Mouse (Mus musculus) midbrain, embryonic 13.5 days (tissue): ENCODE data around the gene Zfp616. TPM values are rescaled to one million over a fixed set of nuclear protein-coding genes. Genes with fewer than 3 reads are reported as not detected.

Experiments used
- ATAC-seq: fragments of 200-750 bp; cut with Nextera tagmentation; 2 replicates; pipeline ENCODE4 v1.8.0; 2017; ENCODE audit warnings: mild to moderate bottlenecking, moderate TSS enrichment, moderate library complexity
- H3K27ac ChIP-seq: fragments of 300-500 bp; sonication (generic); 2 replicates; pipeline ENCODE4 v1.5.1; 2015; ENCODE audit warnings: inconsistent platforms, mild to moderate bottlenecking, moderate library complexity
- H3K27me3 ChIP-seq: fragments of 300-500 bp; sonication (generic); 2 replicates; pipeline ENCODE4 v1.6.1; 2015; ENCODE audit warnings: mild to moderate bottlenecking, inconsistent platforms
- H3K36me3 ChIP-seq: fragments of 300-500 bp; sonication (generic); 2 replicates; pipeline ENCODE4 v1.6.1; 2015; ENCODE audit warnings: mild to moderate bottlenecking, inconsistent platforms
- H3K4me1 ChIP-seq: fragments of 300-500 bp; sonication (generic); replicated peaks from 2 replicates; pipeline ENCODE4 v1.6.1; 2015; ENCODE audit warnings: inconsistent platforms
- H3K4me2 ChIP-seq: fragments of 300-500 bp; sonication (generic); replicated peaks from 2 replicates; pipeline ENCODE4 v1.6.1; 2015; ENCODE audit warnings: moderate library complexity, mild to moderate bottlenecking, inconsistent platforms
- H3K4me3 ChIP-seq: fragments of 300-500 bp; sonication (generic); replicated peaks from 2 replicates; pipeline ENCODE4 v1.5.1; 2015; ENCODE audit warnings: mild to moderate bottlenecking, inconsistent platforms
- H3K9ac ChIP-seq: fragments of 300-500 bp; sonication (generic); replicated peaks from 2 replicates; pipeline ENCODE4 v1.6.1; 2015; ENCODE audit warnings: mild to moderate bottlenecking, inconsistent platforms
- H3K9me3 ChIP-seq: fragments of 300-500 bp; sonication (generic); 2 replicates; pipeline ENCODE4 v1.6.1; 2016; ENCODE audit warnings: mild to moderate bottlenecking, inconsistent platforms
- WGBS: fragments of 180-500 bp; shearing (Covaris S2); methylation state at CpG from one replicate; pipeline ENCODE4 v1.1.7; 2015; 5-methylcytosine and 5-hydroxymethylcytosine counted together
- polyA plus RNA-seq: library from polyadenylated mRNA; unstranded; fragments of >200 nt; fragmentation: Nextera tagmentation; extraction: Ambion mirVana; gene quantifications from 2 replicates; pipeline ENCODE4 v1.2.1, GENCODE M21; 2015

Gene Zfp616
- polyA plus RNA-seq, result not detected in 2 replicates

DNA sequence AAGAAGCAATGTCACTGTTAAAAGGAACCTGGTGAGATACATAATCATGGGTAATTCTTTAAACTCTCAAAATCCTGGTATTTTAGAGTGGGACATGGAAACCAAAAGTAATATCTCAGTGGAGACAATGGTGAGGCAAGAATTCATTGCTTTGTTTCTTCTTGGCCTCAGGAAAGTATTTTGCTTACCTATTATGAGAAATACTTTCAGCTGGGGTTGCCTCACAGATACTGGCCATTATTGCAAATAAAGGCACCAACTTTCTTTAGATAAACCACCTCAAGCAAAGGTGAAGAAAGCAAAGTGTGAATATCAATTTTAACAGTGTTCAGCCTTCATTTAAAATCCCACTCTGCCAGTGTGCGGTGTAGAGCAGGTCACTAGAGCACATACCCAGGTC is at the start of gene Zfp616:
Gene Zfp616, plus strand, starts transcription at position 301 of the 400 bp plus-strand sequence.
- no peaks in the 10 kb centered on the region for H3K36me3 ChIP-seq
- H3K9ac ChIP-seq, result no peak within 1 kb of the TSS
- WGBS, result 82% methylated on average over 1 of the region's 1 CpGs
- no peaks in the 10 kb centered on the region for H3K27me3 ChIP-seq
- H3K4me1 ChIP-seq, result no peaks in the 10 kb centered on the region
- H3K27ac ChIP-seq, result no peak within 1 kb of the TSS
- no peak within 1 kb of the TSS for H3K4me3 ChIP-seq
- ATAC-seq, result no peak
- peaks cover 33% of the 10 kb centered on the region for H3K9me3 ChIP-seq
- H3K4me2 ChIP-seq, result no peak within 1 kb of the TSS

DNA sequence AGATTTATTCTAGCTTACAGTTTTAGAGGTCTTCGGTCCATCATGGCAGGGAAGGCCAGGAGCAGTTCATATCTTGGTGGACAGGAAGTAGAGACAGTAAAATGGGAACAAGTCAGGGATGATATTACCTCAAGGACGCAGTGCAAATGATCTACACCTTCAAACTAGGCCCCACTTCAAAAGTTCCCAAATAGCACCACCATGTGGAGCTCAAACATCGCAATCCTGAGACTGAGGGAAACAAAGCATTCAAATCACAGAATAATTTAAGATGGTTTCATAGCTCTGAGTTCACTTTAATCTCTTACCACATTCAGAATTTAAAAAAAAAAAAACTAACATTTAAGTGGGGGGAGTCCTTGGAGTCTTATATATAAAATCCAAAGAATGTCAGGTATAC is 18.4 kb upstream of the Zfp616 start:
- Histone ChIP-seq H3K4me2 (no peak overlapping the region), H3K27ac (no peak overlapping the region), H3K9me3 (peaks cover 24% of the 10 kb centered on the region), H3K4me3 (no peak overlapping the region), H3K9ac (no peak overlapping the region), H3K4me1 (no peaks in the 10 kb centered on the region), H3K27me3 (no peaks in the 10 kb centered on the region), H3K36me3 (no peaks in the 10 kb centered on the region)
- 70% methylated on average over 3 of the region's 3 CpGs for WGBS
- no peak for ATAC-seq

DNA sequence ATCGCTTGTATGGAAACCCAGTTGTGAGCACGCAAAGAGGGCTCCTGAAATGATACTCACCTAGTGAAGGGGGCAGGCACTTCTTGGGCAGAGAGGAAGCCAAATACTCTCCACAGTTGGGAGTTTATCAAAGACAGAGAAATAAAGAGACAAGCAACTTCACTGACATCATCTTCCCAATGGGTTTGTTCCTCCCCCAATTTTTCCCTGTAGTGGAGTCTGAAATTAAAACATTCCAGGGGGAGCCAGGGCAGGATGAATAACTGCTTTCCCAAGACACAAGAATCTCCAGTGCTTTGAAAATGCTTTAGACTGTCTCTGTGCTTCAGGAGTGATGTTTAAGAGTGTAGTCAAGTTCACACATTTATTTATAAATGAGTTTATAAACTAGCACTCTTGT is 13.3 kb upstream of the Zfp616 start, which contains the start of the genes Olfr139 and Olfr399:
Gene Olfr139, minus strand, starts transcription at position 101 of the 400 bp plus-strand sequence.
Gene Olfr399, minus strand, starts transcription at position 165 of the 400 bp plus-strand sequence.
- Histone ChIP-seq H3K27ac (no peak within 1 kb of the TSS), H3K36me3 (no peaks in the 10 kb centered on the region), H3K4me3 (no peak within 1 kb of the TSS), H3K9me3 (peaks cover 13% of the 10 kb centered on the region), H3K27me3 (no peaks in the 10 kb centered on the region), H3K9ac (no peak within 1 kb of the TSS), H3K4me2 (no peak within 1 kb of the TSS), H3K4me1 (no peaks in the 10 kb centered on the region)
- 72% methylated on average over 2 of the region's 2 CpGs for WGBS
- ATAC-seq, result no peak

DNA sequence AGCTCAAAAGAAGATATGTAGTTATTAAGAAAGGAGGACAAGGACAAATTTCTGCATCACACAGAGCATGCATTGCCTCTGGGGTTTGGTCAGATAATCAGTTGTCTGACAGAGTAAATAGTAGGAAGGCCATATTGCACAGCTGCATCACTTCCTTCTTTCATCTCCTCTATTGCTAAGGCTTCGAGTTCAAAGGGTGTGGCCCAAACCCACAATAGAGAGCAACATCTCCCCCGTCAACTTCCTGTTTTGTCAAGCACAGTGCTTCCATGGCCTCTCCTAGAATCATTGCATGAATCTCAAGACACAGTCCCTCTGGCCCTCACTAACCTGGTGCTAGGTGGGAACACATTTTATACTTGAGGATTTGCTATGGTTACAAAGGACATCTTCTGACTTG is 31.0 kb downstream of the Zfp616 start:
- Histone ChIP-seq H3K27ac (no peak overlapping the region), H3K9me3 (peaks cover 15% of the 10 kb centered on the region), H3K36me3 (no peaks in the 10 kb centered on the region), H3K4me1 (no peaks in the 10 kb centered on the region), H3K9ac (no peak overlapping the region), H3K4me2 (no peak overlapping the region), H3K27me3 (no peaks in the 10 kb centered on the region), H3K4me3 (no peak overlapping the region)
- WGBS, result 85% methylated on average over 2 of the region's 2 CpGs
- no peak for ATAC-seq

DNA sequence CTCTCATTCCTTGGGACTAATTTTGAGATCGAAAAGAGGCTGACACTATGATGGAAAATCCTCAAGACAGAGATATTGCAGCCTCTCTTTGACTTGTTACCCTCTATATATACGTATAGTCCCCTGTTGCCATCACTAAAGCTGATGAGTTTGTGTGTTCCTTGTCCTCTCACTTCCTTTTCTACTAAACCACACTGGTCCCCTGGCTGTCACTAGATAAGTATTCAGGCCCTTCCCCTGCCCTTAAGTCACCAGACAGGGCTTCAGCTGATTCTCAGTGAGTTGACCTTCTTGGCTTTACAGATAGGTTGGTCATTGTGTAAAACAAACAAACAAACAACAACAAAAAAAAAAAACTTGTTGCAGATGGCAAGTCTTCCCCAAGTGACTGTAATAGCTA is 31.8 kb downstream of the Zfp616 start:
- Histone ChIP-seq H3K9me3 (peaks cover 15% of the 10 kb centered on the region), H3K27ac (no peak overlapping the region), H3K36me3 (no peaks in the 10 kb centered on the region), H3K4me2 (no peak overlapping the region), H3K4me1 (no peaks in the 10 kb centered on the region), H3K4me3 (no peak overlapping the region), H3K9ac (no peak overlapping the region), H3K27me3 (no peaks in the 10 kb centered on the region)
- 39% methylated on average over 2 of the region's 2 CpGs for WGBS
- no peak for ATAC-seq

DNA sequence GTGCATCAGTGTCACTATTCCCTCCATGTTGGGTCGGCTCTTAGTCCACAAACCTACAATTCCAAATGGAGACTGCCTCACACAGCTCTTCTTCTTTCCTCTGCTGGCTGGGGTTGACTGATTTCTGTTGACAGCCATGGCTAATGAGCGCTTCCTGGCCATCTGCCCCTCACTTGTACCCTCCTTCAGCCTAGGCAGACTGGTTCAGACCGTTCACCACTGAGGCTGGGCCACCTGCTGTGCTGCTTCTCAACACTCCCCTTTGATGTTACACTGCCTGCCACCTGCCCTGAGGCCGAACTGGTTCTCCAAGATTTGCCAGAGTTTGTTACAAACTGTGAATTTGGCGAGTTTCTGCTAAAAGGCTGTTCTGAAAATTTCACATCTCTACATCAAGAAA is 35.3 kb downstream of the Zfp616 start:
- Histone ChIP-seq H3K9me3 (peaks cover 20% of the 10 kb centered on the region), H3K4me3 (no peak overlapping the region), H3K27me3 (no peaks in the 10 kb centered on the region), H3K9ac (no peak overlapping the region), H3K4me1 (no peaks in the 10 kb centered on the region), H3K36me3 (no peaks in the 10 kb centered on the region), H3K4me2 (no peak overlapping the region), H3K27ac (no peak overlapping the region)
- no peak for ATAC-seq
- 42% methylated on average over 5 of the region's 5 CpGs for WGBS

DNA sequence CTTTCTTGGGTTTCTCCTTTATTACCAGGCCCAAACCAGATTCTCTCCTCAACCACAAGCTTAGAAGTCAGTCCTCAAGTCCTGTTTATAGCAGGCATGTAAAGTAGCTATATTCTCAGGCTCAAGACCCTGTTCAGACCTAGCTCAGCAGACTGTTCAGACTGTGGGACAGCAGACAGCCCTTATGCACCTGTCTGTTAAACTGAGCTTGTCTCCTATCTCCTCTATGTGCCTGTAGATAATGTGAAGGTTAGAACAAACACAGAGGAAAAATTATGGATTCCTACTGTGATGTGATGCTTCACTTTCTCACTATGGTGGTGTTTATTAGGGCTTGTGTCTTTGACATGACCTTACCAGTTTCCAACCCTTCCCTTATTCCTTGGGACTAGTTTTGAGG is 43.7 kb downstream of the Zfp616 start, which contains the start of gene Olfr401:
Gene Olfr401, plus strand, starts transcription at position 301 of the 400 bp plus-strand sequence.
- no peaks in the 10 kb centered on the region for H3K27me3 ChIP-seq

More for the DNA sequence above, 43.7 kb downstream of the Zfp616 start, which contains the start of gene Olfr401:
- no peak within 1 kb of the TSS for H3K4me3 ChIP-seq
- no peak within 1 kb of the TSS for H3K9ac ChIP-seq
- H3K36me3 ChIP-seq, result no peaks in the 10 kb centered on the region
- ATAC-seq, result no peak
- no peak within 1 kb of the TSS for H3K27ac ChIP-seq
- H3K9me3 ChIP-seq, result peaks cover 20% of the 10 kb centered on the region
- H3K4me2 ChIP-seq, result no peak within 1 kb of the TSS
- no peaks in the 10 kb centered on the region for H3K4me1 ChIP-seq

Other genes with a start within 250 kb of the Zfp616 start
- not detected in 2 replicates for gene Olfr393, start 218.5 kb upstream of the Zfp616 start, polyA plus RNA-seq
- gene Olfr394, start 179.2 kb upstream of the Zfp616 start, polyA plus RNA-seq, result not detected in 2 replicates
- gene Olfr395, start 160.7 kb upstream of the Zfp616 start, polyA plus RNA-seq, result not detected in 2 replicates
- gene Olfr23, start 133.3 kb upstream of the Zfp616 start, polyA plus RNA-seq, result not detected in 2 replicates
- gene Olfr397, start 109.1 kb upstream of the Zfp616 start, polyA plus RNA-seq, result not detected in 2 replicates
- 0.03 TPM in 1 of 2 replicates, not detected in the other for gene Olfr398, start 79.5 kb upstream of the Zfp616 start, polyA plus RNA-seq
- gene Olfr139, start 13.4 kb upstream of the Zfp616 start, polyA plus RNA-seq, result not detected in 2 replicates
- not detected in 2 replicates for gene Olfr399, start 13.3 kb upstream of the Zfp616 start, polyA plus RNA-seq
- gene Olfr401, start 43.8 kb downstream of the Zfp616 start, polyA plus RNA-seq, result not detected in 2 replicates
- not detected in 2 replicates for gene Olfr402, start 83.6 kb downstream of the Zfp616 start, polyA plus RNA-seq
- not detected in 2 replicates for gene Olfr403, start 116.3 kb downstream of the Zfp616 start, polyA plus RNA-seq
- not detected in 2 replicates for gene Olfr43, start 141.4 kb downstream of the Zfp616 start, polyA plus RNA-seq
- gene Olfr406, start 189.9 kb downstream of the Zfp616 start, polyA plus RNA-seq, result not detected in 2 replicates
- gene Olfr59, start 213.8 kb downstream of the Zfp616 start, polyA plus RNA-seq, result not detected in 2 replicates